Mouse (Mus musculus) testis, postnatal 10 days (tissue): Measurements from ENCODE around the gene Gabra5.

Source experiments
- DNase-seq: peaks from one replicate; pipeline ENCODE4 v3.0.0; 2021; ENCODE audit warnings: low spot score

The Gabra5 gene

GRCm38 (mm10) chr7:57386517-57387340 lies 123.1 kb downstream of the Gabra5 start, which contains the start of gene Gabrg3:
TSS of gene Gabrg3 (minus strand) at chr7:57387188.
- DNase-seq: peak; percentile 42

- no peak for DNase-seq
These were observed 125.7 kb downstream of the Gabra5 start for GRCm38 (mm10) chr7:57384112-57384511.

GRCm38 (mm10) chr7:57366013-57366390 lies 143.9 kb downstream of the Gabra5 start:
- no peak for DNase-seq

- no peak for DNase-seq
These were observed 144.5 kb downstream of the Gabra5 start for GRCm38 (mm10) chr7:57365134-57366012.

GRCm38 (mm10) chr7:57363812-57364211 lies 146.0 kb downstream of the Gabra5 start:
- no peak for DNase-seq

GRCm38 (mm10) chr7:57357871-57358540 lies 151.9 kb downstream of the Gabra5 start:
- no peak for DNase-seq
